Mouse (Mus musculus): ENCODE data around the gene Pdgfc.

GRCm38 (mm10) chr3:81068550-81068949, 32.3 kb downstream of the Pdgfc start:
- TF ChIP-seq CTCF (IDR thresholded peaks at IDR 0.05; ENCODE audit: extremely low read depth, insufficient read length, insufficient replicate concordance, low read depth, low read length): no peak
- TF ChIP-seq POLR2A (IDR thresholded peaks at IDR 0.05; ENCODE audit: low read depth, low read length): no peak
